Mouse (Mus musculus) small intestine, adult 2 months (tissue): ENCODE data around the gene Rfc5. TPM values are rescaled to one million over a fixed set of nuclear protein-coding genes. Genes with fewer than 3 reads are reported as not detected.
"Not testable (repeated sequence)": the region's sequence is repeated elsewhere in the genome, so short reads cannot be mapped to it uniquely, and the experiment has no call there.

Source experiments
- H3K27ac ChIP-seq: fragments of 200-500 bp; 2 replicates; pipeline ENCODE4 v1.5.1; 2012; ENCODE audit warnings: low read depth, low read length, control low read depth, inconsistent platforms; ENCODE audit not compliant: insufficient read depth
- H3K27me3 ChIP-seq: fragments of 200-500 bp; 2 replicates; pipeline ENCODE4 v1.6.1; 2012; ENCODE audit warnings: mild to moderate bottlenecking, moderate library complexity, low read length, inconsistent platforms; ENCODE audit not compliant: control insufficient read depth, insufficient read depth
- H3K36me3 ChIP-seq: fragments of 200-500 bp; 2 replicates; pipeline ENCODE4 v1.6.1; 2012; ENCODE audit warnings: mild to moderate bottlenecking, low read length, control low read depth, inconsistent platforms; ENCODE audit not compliant: control insufficient read depth, insufficient read depth
- H3K4me1 ChIP-seq: fragments of 200-500 bp; 2 replicates; pipeline ENCODE4 v1.6.1; 2012; ENCODE audit warnings: low read length, inconsistent platforms, mixed read lengths; ENCODE audit not compliant: control insufficient read depth, insufficient read depth, insufficient read length
- H3K4me3 ChIP-seq: fragments of 200-500 bp; 2 replicates; pipeline ENCODE4 v1.5.1; 2012; ENCODE audit warnings: low read depth, mild to moderate bottlenecking, control low read depth, inconsistent platforms, low read length, moderate library complexity
- CTCF ChIP-seq: fragments of 200-500 bp; IDR thresholded peaks from 2 replicates; pipeline ENCODE4 v1.5.1; 2012; ENCODE audit warnings: low read depth, mild to moderate bottlenecking, control low read depth, inconsistent platforms, low read length, moderate library complexity, mixed read lengths; ENCODE audit not compliant: insufficient replicate concordance, insufficient read length; ENCODE audit errors: extremely low read depth
- POLR2A ChIP-seq: fragments of 200-500 bp; IDR thresholded peaks from 2 replicates; pipeline ENCODE4 v1.6.1; 2012; ENCODE audit warnings: low read depth, mild to moderate bottlenecking, control low read depth, inconsistent platforms, low read length, moderate library complexity
- WGBS: fragments of 180-500 bp; shearing (Covaris S2); methylation state at CpG from one replicate; pipeline ENCODE4 v1.1.7; 2018; 5-methylcytosine and 5-hydroxymethylcytosine counted together
- polyA plus RNA-seq: library from polyadenylated mRNA; depleted of rRNA; stranded (reverse); fragments of >200 nt; gene quantifications from 2 replicates; pipeline ENCODE4 v1.2.3, GENCODE M21; 2012

Rfc5 gene
- polyA plus RNA-seq, 1 experiment, result 20.8 TPM

DNA sequence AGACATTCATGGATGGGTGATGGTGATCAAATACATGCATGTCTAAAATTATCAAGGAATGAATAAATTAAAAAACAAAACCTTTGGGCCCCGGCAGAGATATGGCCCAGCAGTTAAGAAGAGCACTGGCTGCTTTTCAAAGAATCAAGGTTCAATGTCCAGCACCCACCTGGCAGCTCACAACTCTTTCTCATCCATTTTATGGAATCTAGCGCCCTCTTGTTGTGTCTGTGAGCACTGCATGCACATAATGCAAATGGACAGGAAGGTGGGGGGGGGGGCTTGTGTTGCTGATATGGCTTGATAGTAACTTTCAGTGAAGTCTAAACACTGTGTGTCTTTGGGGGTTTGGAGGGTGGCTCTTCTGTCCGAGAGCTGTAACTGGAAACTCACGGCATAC is 19.4 kb upstream of the Rfc5 start:
- Histone ChIP-seq H3K4me3 (no peak overlapping the region), H3K27ac (no peak overlapping the region), H3K36me3 (no peaks in the 10 kb centered on the region), H3K27me3 (peaks cover 2% of the 10 kb centered on the region; the same call in 1 of the 2 replicates), H3K4me1 (peaks cover 5% of the 10 kb centered on the region; the same call in 1 of the 2 replicates)
- WGBS, result 56% methylated on average over 4 of the region's 4 CpGs
- no peak for TF ChIP-seq POLR2A
- TF ChIP-seq CTCF, result peak; percentile 62; the same call in 1 of the 2 replicates

DNA sequence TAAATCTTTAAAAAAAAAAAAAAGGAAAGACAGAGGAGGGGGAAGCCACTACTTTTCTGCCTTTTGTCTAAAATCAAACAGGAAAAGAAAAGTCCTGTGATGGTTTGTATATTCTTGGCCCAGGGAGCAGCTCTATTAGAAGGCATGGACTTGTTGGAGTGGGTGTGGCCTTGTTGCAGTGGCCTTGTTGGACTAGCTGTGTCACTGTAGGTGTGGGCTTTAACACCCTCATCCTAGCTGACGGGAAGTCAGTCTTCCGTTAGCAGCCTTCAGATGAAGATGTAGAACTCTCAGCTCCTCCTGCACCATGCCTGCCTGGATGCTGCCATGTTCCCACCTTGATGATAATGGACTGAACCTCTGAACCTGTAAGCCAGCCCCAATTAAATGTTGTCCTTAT is 15.8 kb upstream of the Rfc5 start:
- not testable (repeated sequence) for H3K27ac ChIP-seq, H3K27me3 ChIP-seq, H3K4me3 ChIP-seq, H3K4me1 ChIP-seq, H3K36me3 ChIP-seq
- 93% methylated on average over 2 of the region's 2 CpGs for WGBS

- Histone ChIP-seq H3K4me1 (no peaks in the 10 kb centered on the region), H3K36me3 (no peaks in the 10 kb centered on the region), H3K27me3 (no peaks in the 10 kb centered on the region), H3K4me3 (no peak overlapping the region), H3K27ac (no peak overlapping the region)
- no peak for TF ChIP-seq POLR2A
- TF ChIP-seq CTCF, result no peak
- 66% methylated on average over 8 of the region's 8 CpGs for whole genome bisulfite sequencing
These were observed 14.8 kb upstream of the Rfc5 start for GRCm38 (mm10) chr5:117403609-117404008.

- 66% methylated on average over 9 of the region's 9 CpGs for WGBS
- Histone ChIP-seq H3K4me3 (no peak overlapping the region), H3K36me3 (no peaks in the 10 kb centered on the region), H3K27me3 (no peaks in the 10 kb centered on the region), H3K4me1 (no peaks in the 10 kb centered on the region), H3K27ac (no peak overlapping the region)
- no peak for TF ChIP-seq CTCF
- TF ChIP-seq POLR2A, result no peak
These were observed 10.4 kb upstream of the Rfc5 start for GRCm38 (mm10) chr5:117399281-117399680.

DNA sequence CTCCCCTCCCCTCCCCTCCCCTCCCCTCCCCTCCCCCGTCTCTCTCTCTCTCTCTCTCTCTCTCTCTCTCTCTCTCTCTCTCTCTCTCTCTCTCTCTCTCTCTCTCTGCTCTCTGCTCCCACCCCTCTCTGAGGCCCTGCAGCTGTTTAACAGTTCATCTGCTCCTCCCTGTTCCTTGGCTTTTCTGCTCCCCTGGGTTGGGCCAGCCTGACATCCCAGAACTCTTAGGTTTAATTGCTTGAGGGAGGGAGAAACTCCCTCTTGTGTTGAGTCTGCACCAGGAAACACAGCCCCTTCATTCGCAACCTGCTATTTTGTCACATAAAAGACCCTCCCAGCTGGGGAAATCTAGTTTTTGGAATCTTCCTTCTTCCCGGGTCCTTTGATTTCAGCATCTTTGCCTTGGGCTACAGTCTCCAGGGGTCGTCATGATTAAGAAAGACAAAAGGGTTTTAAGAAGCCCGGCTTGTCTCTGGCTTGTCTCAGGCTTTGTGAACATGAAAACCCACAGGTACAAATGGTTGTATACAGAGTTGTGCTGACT is 9.2 kb upstream of the Rfc5 start:
- no peaks in the 10 kb centered on the region for H3K36me3 ChIP-seq
- 62% methylated on average over 4 of the region's 5 CpGs for WGBS
- H3K27me3 ChIP-seq, result no peaks in the 10 kb centered on the region
- H3K4me3 ChIP-seq, result no peak overlapping the region
- no peak overlapping the region for H3K27ac ChIP-seq
- no peaks in the 10 kb centered on the region for H3K4me1 ChIP-seq
- TF ChIP-seq POLR2A, result no peak
- no peak for TF ChIP-seq CTCF

- H3K36me3 ChIP-seq, result no peaks in the 10 kb centered on the region
These were observed 8.5 kb upstream of the Rfc5 start for GRCm38 (mm10) chr5:117397371-117397770.

DNA sequence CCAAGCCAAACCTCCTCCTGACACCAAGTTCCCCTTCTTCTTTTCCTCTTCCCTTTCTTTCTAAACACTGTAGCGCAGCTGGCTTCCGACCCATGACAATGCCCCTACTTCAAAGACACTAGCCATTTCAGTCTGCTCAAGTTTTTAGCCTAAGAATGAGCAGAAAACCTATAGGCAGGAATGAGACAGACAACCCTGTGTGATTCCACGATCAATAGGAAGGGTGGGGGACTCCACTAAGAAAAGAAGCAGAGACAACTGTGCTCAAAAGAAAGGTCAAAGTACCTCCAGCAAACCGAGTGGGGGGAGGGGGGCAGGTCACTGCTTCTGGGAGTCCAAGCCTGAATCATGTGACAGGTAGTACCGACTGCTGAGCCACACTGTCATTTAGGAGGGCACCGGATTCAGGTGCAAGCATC is 7.8 kb upstream of the Rfc5 start:
- no peaks in the 10 kb centered on the region for H3K27me3 ChIP-seq
- no peak overlapping the region for H3K27ac ChIP-seq
- no peaks in the 10 kb centered on the region for H3K4me1 ChIP-seq
- no peaks in the 10 kb centered on the region for H3K36me3 ChIP-seq
- 52% methylated on average over 6 of the region's 6 CpGs for WGBS
- TF ChIP-seq CTCF (no peak), POLR2A (no peak)
- no peak overlapping the region for H3K4me3 ChIP-seq

More at GRCm38 (mm10) chr5:117397371-117397770, 8.5 kb upstream of the Rfc5 start:
- no peaks in the 10 kb centered on the region for H3K4me1 ChIP-seq
- WGBS, result 72% methylated on average over 6 of the region's 6 CpGs
- H3K27ac ChIP-seq, result no peak overlapping the region
- no peak overlapping the region for H3K4me3 ChIP-seq
- H3K27me3 ChIP-seq, result no peaks in the 10 kb centered on the region
- TF ChIP-seq POLR2A (no peak), CTCF (no peak)

DNA sequence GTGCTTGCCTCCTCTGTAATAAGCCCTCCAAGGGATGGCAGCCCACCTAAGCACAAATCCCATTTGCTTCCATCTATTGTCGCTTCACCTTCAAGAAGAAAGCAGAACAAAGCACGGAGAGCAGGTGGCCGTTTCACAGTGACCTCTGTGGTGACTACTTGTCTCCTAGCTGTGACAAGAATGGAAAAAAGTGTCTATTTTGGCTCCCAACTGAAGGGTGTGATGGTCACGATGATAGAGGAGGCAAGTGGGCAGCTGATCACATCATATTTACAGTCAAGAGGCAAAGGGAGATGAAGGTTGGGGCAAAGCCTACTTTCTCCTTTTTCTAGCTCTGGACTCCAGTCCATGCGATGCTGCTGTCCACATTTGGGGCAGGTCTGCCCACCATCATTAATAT is 7.0 kb upstream of the Rfc5 start:
- no peak overlapping the region for H3K27ac ChIP-seq
- H3K4me1 ChIP-seq, result no peaks in the 10 kb centered on the region
- TF ChIP-seq POLR2A, result no peak
- TF ChIP-seq CTCF, result no peak
- H3K27me3 ChIP-seq, result no peaks in the 10 kb centered on the region
- no peaks in the 10 kb centered on the region for H3K36me3 ChIP-seq
- H3K4me3 ChIP-seq, result no peak overlapping the region
- 86% methylated on average over 5 of the region's 5 CpGs for WGBS
